Mouse (Mus musculus): ENCODE results near the gene Unk. TPM values are rescaled to one million over a fixed set of nuclear protein-coding genes. Genes with fewer than 3 reads are reported as not detected.

Gene Unk
- total and polyA plus RNA-seq, 3 experiments: 21.7 to 42.3 TPM; not detected in 1

DNA sequence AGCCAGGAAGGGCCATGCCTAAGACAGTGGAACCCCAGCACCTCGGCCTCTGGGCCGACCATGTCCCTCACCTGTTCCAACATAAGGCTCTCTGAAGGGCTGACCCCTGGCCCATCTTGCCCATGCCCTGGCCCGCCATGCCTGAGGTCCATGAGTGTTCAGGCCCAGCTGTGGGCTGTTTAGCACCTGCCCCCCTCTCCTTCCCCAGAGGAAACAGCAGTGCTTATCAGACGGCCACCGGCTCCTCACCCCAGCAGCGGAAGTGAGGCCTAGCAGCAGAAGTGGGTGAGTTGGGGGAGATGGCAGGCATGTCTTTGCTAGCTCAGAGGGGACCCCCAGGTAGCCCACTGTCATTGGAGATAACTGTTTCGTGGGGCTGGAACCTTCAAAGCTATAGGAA is 46.7 kb downstream of the Unk start (continued):
- TF ChIP-seq MAFK (IDR thresholded peaks at IDR 0.05; ENCODE audit: borderline replicate concordance, low read depth, low read length) (no peak), E2F4 (IDR thresholded peaks at IDR 0.05; ENCODE audit: borderline replicate concordance, low read depth, low read length) (no peak)

DNA sequence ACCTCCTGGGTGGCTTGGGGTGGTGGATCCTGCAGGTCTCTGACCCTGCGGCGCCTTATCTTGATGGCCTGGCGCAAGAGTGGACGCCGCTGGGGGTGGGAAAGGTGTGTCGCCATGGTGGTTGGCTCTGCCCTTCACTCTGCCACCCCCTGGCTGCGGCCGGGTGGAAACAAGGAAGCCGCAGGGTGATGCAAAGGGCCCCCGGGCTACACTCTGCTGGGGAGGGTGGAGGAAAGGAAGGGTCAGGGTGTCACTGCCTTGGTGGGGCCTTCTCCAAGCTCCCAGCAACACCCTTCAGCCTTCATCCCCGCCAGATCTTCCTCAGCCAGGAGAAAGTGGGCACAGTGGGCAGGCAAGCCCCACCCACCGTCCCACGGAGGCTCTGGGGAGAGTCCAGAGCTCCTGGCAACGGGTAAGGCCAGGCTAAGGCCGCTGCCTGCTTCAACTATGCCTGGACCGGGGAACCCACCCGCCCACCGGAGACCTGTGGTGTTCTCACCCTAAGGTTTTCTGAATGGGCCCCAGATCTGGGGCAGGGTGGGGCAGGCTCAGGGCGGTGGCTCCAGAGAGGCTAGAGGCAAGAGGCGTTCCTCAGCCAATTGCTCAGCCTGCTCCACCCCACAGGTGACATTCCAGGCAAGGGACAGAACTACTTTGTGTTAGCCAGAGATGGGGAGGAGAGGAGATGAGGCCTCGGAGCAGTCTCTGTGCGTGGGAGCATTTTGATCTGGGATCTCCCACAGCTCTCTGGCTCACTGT is 47.5 kb downstream of the Unk start, which contains the start of gene Unc13d:
Gene Unc13d, minus strand, starts transcription at position 516 of the 759 bp plus-strand sequence.
- H3K4me3 ChIP-seq (ENCODE audit: control insufficient read depth in 1 of 2, insufficient read depth in 1 of 2, low read depth in 2 of 2, low read length in 2 of 2): peak within 1 kb of the TSS; percentile 59 to 78

DNA sequence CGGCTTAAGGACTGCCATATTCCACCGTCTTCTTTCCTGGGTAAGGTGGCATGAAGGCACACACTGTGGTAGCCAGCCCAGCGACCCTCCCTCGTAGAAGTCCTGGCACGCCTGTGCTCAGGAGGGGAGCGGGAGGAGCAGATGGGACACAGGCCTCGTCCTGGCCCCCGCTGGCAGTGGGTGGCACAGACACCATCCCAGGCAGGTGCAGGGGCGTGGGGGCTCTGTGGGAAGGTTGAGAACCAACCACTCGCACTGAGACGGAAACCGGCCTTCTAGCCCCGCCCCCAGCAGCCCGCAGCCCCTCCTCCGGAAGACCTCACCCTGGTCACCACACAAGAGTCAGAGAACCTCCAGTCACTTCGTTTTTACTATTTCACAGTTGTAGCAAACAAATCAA is 48.1 kb downstream of the Unk start:
- Histone ChIP-seq H3K4me3 (ENCODE audit: control insufficient read depth in 1 of 2, insufficient read depth in 1 of 2, low read depth in 2 of 2, low read length in 2 of 2) (peak overlapping the region; percentile 59 to 78), H3K9me3 (replicated peaks; ENCODE audit: insufficient read depth, low read length) (no peaks in the 10 kb centered on the region), H3K9ac (ENCODE audit: control insufficient read depth, low read depth, low read length, poor library complexity, severe bottlenecking) (peak overlapping the region; percentile 94), H3K4me1 (ENCODE audit: control insufficient read depth in 1 of 2, insufficient read depth in 2 of 2, low read length in 2 of 2) (peaks cover 11 to 21% of the 10 kb centered on the region in 2 experiments), H3K79me2 (ENCODE audit: control insufficient read depth, insufficient read depth, low read length, poor library complexity) (peaks cover 21% of the 10 kb centered on the region), H3K36me3 (ENCODE audit: control insufficient read depth in 1 of 2, insufficient read depth in 2 of 2, low read length in 2 of 2) (peaks cover 0 to 20% of the 10 kb centered on the region in 2 experiments; a peak in 2 of 4 replicates), H3K27ac (ENCODE audit: control insufficient read depth, low read depth, low read length) (peak overlapping the region; percentile 97), H3K27me3 (ENCODE audit: control insufficient read depth in 1 of 2, insufficient read depth in 2 of 2, low read length in 2 of 2) (no peaks in the 10 kb centered on the region)
- peak; percentile 92 for DNase-seq (ENCODE audit: low read depth, low spot score)
- TF ChIP-seq ZC3H11A (IDR thresholded peaks at IDR 0.05; ENCODE audit: low read depth, low read length): no peak
- peak; percentile 50 for TF ChIP-seq ELF1 (IDR thresholded peaks at IDR 0.05; ENCODE audit: low read depth, low read length)
- peak; percentile 12; the same call in 1 of the 2 replicates for TF ChIP-seq SIN3A (IDR thresholded peaks at IDR 0.05; ENCODE audit: low read length)
- TF ChIP-seq ZMIZ1 (IDR thresholded peaks at IDR 0.05; ENCODE audit: low read depth, low read length): no peak
- TF ChIP-seq MYC (IDR thresholded peaks at IDR 0.05; ENCODE audit: low read depth, low read length): no peak
- no peak for TF ChIP-seq TAL1 (IDR thresholded peaks at IDR 0.05; ENCODE audit: low read length)
- TF ChIP-seq MXI1 (IDR thresholded peaks at IDR 0.05; ENCODE audit: low read depth, low read length): peak; percentile 42; the same call in 1 of the 2 replicates
- TF ChIP-seq CTCF (IDR thresholded peaks at IDR 0.05 in 2 of 3, conservative IDR thresholded peaks at IDR 0.05 in 1 of 3; ENCODE audit: control insufficient read depth in 1 of 3, insufficient read depth in 1 of 3, low read depth in 2 of 3, low read length in 3 of 3, poor library complexity in 1 of 3, severe bottlenecking in 1 of 3): no peak
- TF ChIP-seq POLR2AphosphoS2 (IDR thresholded peaks at IDR 0.05; ENCODE audit: low read length): peak; percentile 86
- TF ChIP-seq CHD1 (IDR thresholded peaks at IDR 0.05; ENCODE audit: low read depth, low read length): 0 out of 2 replicates have a peak, but pooled peaks have one; percentile 3
- no peak for TF ChIP-seq UBTF (IDR thresholded peaks at IDR 0.05; ENCODE audit: borderline replicate concordance, insufficient read depth, low read depth, low read length)
- no peak for TF ChIP-seq USF2 (IDR thresholded peaks at IDR 0.05; ENCODE audit: borderline replicate concordance in 1 of 2, insufficient read depth in 1 of 2, low read depth in 1 of 2, low read length in 2 of 2)
- no peak for TF ChIP-seq MAX (IDR thresholded peaks at IDR 0.05; ENCODE audit: low read length)
- no peak for TF ChIP-seq GABPA (IDR thresholded peaks at IDR 0.05; ENCODE audit: low read depth, low read length)

More for the DNA sequence above, 47.5 kb downstream of the Unk start, which contains the start of gene Unc13d:
- Histone ChIP-seq H3K27me3 (ENCODE audit: control insufficient read depth in 1 of 2, insufficient read depth in 2 of 2, low read length in 2 of 2) (no peaks in the 10 kb centered on the region), H3K4me1 (ENCODE audit: control insufficient read depth in 1 of 2, insufficient read depth in 2 of 2, low read length in 2 of 2) (peaks cover 11 to 21% of the 10 kb centered on the region in 2 experiments), H3K27ac (ENCODE audit: control insufficient read depth, low read depth, low read length) (peak within 1 kb of the TSS; percentile 97), H3K79me2 (ENCODE audit: control insufficient read depth, insufficient read depth, low read length, poor library complexity) (peaks cover 21% of the 10 kb centered on the region), H3K9ac (ENCODE audit: control insufficient read depth, low read depth, low read length, poor library complexity, severe bottlenecking) (peak within 1 kb of the TSS; percentile 94), H3K9me3 (replicated peaks; ENCODE audit: insufficient read depth, low read length) (no peaks in the 10 kb centered on the region), H3K36me3 (ENCODE audit: control insufficient read depth in 1 of 2, insufficient read depth in 2 of 2, low read length in 2 of 2) (peaks cover 0 to 20% of the 10 kb centered on the region in 2 experiments; a peak in 2 of 4 replicates)
- peak; percentile 23; the same call in 1 of the 2 replicates for TF ChIP-seq NELFE (IDR thresholded peaks at IDR 0.05; ENCODE audit: low read depth, low read length)
- peak; percentile 41; the same call in 1 of the 2 replicates for TF ChIP-seq SIN3A (IDR thresholded peaks at IDR 0.05; ENCODE audit: low read length)
- TF ChIP-seq HCFC1 (IDR thresholded peaks at IDR 0.05; ENCODE audit: low read depth, low read length): no peak; the same call in 1 of the 2 replicates
- peak; percentile 29; the same call in 1 of the 2 replicates for TF ChIP-seq MAZ (IDR thresholded peaks at IDR 0.05; ENCODE audit: low read depth, low read length)
- no peak for TF ChIP-seq JUND (IDR thresholded peaks at IDR 0.05; ENCODE audit: low read depth, low read length)
- TF ChIP-seq GATA1 (IDR thresholded peaks at IDR 0.05; ENCODE audit: low read depth, low read length): no peak
- TF ChIP-seq BHLHE40 (IDR thresholded peaks at IDR 0.05; ENCODE audit: borderline replicate concordance, low read depth, low read length): peak; percentile 35; the same call in 1 of the 2 replicates
- peak; percentile 58 for TF ChIP-seq POLR2AphosphoS2 (IDR thresholded peaks at IDR 0.05; ENCODE audit: low read length)
- TF ChIP-seq TCF12 (IDR thresholded peaks at IDR 0.05; ENCODE audit: low read depth, low read length): peak; percentile 39; the same call in 1 of the 2 replicates
- 0 out of 2 replicates have a peak, but pooled peaks have one; percentile 29 for TF ChIP-seq MEF2A (IDR thresholded peaks at IDR 0.05; ENCODE audit: extremely low read depth, insufficient replicate concordance, low read depth, low read length, poor library complexity, severe bottlenecking)
- TF ChIP-seq NRF1 (IDR thresholded peaks at IDR 0.05; ENCODE audit: insufficient read depth, low read depth, low read length, poor library complexity, severe bottlenecking): peak; percentile 29; the same call in 1 of the 2 replicates
- peak in 2 of 3 experiments; percentile 34 to 44; a peak in 3 of 6 replicates for TF ChIP-seq CTCF (IDR thresholded peaks at IDR 0.05 in 2 of 3, conservative IDR thresholded peaks at IDR 0.05 in 1 of 3; ENCODE audit: control insufficient read depth in 1 of 3, insufficient read depth in 1 of 3, low read depth in 2 of 3, low read length in 3 of 3, poor library complexity in 1 of 3, severe bottlenecking in 1 of 3)
- TF ChIP-seq USF2 (IDR thresholded peaks at IDR 0.05; ENCODE audit: borderline replicate concordance in 1 of 2, insufficient read depth in 1 of 2, low read depth in 1 of 2, low read length in 2 of 2): no peak
- no peak for TF ChIP-seq TAL1 (IDR thresholded peaks at IDR 0.05; ENCODE audit: low read length)
- TF ChIP-seq POLR2A (IDR thresholded peaks at IDR 0.05; ENCODE audit: control insufficient read depth in 1 of 2, insufficient read depth in 1 of 2, low read depth in 1 of 2, low read length in 2 of 2, poor library complexity in 1 of 2): peak in 1 of 2 experiments; percentile 67; a peak in 2 of 4 replicates
- no peak for TF ChIP-seq MYC (IDR thresholded peaks at IDR 0.05; ENCODE audit: low read depth, low read length)
- TF ChIP-seq EP300 (IDR thresholded peaks at IDR 0.05; ENCODE audit: low read depth in 1 of 2, low read length in 2 of 2): 0 out of 4 replicates have a peak, but pooled peaks of 1 of the 2 experiments have one; percentile 35
- TF ChIP-seq ELF1 (IDR thresholded peaks at IDR 0.05; ENCODE audit: low read depth, low read length): peak; percentile 64
- TF ChIP-seq ZMIZ1 (IDR thresholded peaks at IDR 0.05; ENCODE audit: low read depth, low read length): peak; percentile 76; the same call in 1 of the 2 replicates
- peak; percentile 75 for TF ChIP-seq CHD1 (IDR thresholded peaks at IDR 0.05; ENCODE audit: low read depth, low read length)
- TF ChIP-seq USF1 (IDR thresholded peaks at IDR 0.05; ENCODE audit: low read depth, low read length): 0 out of 2 replicates have a peak, but pooled peaks have one; percentile 41
- no peak; the same call in 1 of the 2 replicates for TF ChIP-seq SMC3 (IDR thresholded peaks at IDR 0.05; ENCODE audit: low read depth, low read length)
- TF ChIP-seq ETS1 (IDR thresholded peaks at IDR 0.05; ENCODE audit: low read depth, low read length): 0 out of 2 replicates have a peak, but pooled peaks have one; percentile 39
- peak; percentile 85 for DNase-seq (ENCODE audit: low read depth, low spot score)

Measured in MEL (cell line).